Mouse (Mus musculus): ENCODE data around the gene Traf3ip1.
A peak's percentile ranks its signal among the peaks of the same experiment; 100 is the strongest.

DNA sequence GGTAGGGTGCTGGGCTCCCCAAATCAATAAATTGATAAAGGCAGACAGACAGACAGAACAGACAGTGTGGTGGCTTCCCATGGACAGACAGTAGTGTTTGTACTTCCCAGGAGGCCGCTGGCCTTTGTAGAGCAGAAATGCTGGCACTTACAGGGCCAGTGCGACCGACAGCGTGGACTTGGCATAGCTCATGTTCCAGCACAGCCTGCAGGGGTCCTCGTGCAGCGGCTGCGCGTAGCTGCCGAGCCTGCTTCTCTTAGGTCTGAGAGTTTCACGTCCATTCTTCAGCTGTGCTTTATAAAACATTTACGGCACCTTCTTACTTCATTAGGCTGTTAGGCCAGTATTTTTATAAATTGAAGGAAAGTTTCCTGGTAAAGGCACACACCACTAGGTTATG, 20.5 kb downstream of the Traf3ip1 start:
- TF ChIP-seq CTCF (IDR thresholded peaks at IDR 0.05; ENCODE audit: borderline replicate concordance, insufficient read depth, low read length) (peak; percentile 25; the same call in 1 of the 2 replicates), POLR2A (IDR thresholded peaks at IDR 0.05; ENCODE audit: low read depth, low read length) (no peak)
